Mouse (Mus musculus) neural tube, embryonic 10.5 days (tissue): ENCODE measurements at regions not wholly inside any gene's neighbourhood (a gene's known extent, or its start where the extent isn't known, plus 50 kb on each side); places are given as distances from the start of the nearest gene placed in this dataset.

Experiments used
- DNase-seq: peaks from one replicate; pipeline ENCODE4 v3.0.0-alpha.2; 2017; ENCODE audit warnings: low spot score; ENCODE audit errors: extremely low spot score

DNA sequence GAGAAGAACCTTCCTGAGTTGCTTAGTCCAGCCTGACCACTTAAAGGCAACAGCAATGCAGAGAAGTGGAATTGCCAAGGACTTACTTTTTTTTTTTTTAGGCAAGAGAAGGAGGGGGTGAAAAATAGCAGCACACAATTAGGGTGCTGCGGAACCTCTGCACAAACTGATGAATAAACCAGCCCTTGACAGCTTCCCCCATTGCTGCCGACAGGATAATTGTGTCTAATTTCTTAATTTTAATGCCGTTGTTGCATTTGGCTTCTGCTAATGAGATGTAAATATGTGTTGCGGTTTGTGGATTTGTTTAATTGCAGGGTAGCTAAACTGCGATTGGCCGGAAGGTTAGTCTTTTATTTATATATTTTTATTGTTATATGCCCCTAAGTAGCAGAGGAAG lies 157.5 kb upstream of the B3gat1 start:
- DNase-seq: no peak

GRCm38 (mm10) chr9:26601979-26602378 lies 131.5 kb upstream of the B3gat1 start:
- no peak for DNase-seq

DNA sequence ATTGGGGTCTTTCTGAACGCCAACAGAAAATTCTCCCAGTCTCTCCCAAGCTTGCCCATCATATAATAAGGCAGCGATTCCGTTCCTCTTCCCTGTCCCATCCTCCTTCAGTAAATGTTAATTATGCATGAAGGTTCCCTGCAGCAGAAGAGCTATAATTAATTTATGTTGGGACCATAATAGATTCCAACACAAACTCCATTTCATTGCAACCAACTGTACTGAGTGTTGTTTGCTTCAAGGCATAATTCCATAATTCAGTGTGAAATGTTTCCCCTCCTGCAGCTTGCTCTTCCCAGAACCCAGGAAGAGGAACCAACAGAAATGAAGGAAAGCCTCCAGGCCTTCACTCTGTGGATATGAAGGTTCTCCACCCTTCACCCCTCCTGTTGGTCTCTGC lies 129.0 kb upstream of the B3gat1 start:
- DNase-seq: no peak

DNA sequence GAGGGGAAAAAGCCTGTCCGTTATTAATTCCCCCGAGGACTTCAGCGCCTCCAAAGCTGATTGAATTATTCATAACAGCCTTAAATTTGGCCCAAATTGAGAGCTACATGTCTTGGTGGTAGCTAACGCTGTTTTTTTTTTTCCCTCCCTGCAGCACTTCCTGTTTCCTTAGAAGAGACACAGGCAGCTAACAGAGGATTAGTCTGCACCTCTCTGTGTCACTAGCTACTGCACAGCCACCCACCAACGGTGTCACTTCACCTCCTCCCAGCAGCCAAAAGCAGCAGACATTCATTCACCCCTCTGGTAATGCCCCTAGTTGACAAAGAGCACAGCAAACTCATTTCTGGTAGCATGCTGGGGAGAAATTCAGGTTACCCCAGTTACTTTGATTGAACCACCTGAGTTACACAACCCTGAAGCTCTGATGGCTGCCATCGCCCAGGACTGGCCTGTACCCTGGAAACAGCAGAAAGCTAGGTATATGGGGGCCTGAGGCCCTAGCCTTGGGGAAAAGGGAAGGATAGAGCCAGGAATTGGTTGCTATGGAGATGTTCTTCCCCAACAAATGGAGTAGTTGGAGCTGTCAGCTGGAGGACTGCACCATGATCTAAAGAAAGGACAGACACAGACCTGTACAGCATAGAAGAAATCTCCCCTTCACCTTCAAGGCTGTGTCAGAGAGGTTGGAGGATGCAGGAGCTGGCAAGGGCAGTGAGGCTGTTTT lies 121.7 kb upstream of the B3gat1 start:
- DNase-seq: no peak

DNA sequence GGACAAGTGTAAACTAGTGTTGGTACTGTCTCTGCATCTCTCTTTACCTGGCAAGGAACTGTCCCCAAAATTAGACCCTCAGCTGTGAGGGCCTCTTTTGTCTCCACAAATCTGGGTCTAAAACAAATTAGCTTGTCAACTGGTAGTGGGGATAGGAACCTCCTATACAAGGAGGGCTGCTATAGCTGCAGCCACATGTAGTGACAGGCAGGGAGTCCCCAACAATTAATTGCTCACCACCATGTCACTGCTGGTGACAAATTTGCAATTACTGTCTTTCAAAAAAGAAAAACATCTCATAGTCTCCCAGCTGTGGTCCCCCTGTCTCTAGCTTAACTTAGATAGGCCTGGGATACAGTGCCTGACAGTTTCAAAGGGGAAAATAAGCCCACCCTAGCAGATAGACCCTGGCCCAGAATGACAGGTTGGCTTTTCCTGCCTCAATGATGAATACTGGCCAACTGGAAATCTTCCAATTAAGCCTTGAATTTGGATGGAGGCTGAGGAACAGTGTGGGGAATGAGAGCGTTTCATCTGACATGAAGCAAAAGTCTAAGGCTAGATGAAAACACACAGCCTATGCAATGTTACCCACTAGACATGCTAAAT lies 110.6 kb upstream of the B3gat1 start:
- DNase-seq: no peak

DNA sequence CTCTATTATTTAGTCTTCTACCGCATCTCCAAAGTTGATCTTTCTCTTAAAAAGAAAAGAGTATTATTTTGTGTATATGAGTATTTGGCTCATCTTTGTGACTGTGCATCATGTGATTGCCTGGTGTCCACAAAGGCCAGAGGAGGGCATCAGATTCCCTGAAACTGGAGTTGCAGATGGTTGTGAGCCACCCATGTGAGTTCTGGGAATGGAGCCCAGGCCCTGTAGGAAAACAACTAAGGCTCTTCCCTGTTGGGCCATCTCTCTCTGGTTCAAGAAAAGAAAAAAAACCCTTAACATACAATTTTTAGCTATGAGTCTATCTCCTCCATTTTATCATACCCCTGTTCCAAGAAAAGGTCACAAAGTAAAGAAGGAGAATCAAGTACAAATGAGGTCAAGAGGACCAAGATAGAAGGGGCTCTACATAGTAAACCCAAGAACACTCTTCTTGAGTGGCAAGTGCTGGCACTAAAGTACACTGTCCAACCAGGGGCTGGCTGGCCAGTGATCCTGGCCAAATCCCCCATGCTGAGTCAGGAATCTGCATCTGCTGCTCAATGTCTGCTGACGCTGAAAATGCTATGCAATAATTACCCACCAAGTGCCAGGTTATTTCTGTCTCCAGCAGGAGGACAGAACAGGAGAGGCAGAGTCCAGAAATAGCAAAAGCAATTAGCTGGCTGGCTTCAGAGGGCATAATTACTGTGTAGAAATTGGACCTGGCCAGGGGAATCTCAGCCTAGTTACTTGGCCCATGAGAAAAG lies 108.2 kb upstream of the B3gat1 start:
- no peak for DNase-seq

DNA sequence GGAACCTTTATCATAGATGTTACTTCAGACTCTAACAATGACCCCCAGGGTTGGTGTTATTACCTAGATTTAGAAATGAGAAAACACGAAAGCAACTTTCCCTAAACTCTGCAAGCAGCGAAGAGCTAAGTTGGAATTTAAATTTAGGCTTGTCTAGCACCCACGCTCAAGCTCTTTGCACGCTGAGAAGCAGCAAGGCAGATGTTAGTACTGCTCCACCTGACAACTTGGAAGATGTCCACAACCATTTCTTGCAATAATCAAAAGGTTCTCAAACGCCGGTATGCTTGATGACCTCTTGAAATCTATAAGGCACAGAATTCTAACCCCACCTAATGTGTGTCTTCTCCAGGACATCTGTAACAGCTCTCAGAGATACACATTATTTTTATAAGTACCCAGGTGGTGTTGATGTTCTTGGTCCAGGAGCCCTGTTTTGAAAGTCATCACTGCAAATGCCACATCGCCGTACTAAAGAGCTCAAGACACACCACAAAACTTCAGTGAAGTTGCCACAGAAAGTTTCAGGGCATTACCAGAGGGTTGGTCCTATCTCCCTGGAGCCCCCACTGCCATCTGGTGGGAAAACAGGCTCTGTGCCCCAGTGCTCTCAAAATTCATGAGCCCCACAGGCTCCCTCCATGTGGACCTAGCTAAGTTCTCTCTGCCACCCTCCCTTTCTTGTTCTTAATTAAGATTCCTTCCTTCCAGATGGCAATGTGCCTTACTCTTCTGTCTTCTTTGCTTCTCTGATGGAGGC lies 100.5 kb upstream of the B3gat1 start:
- DNase-seq: no peak

DNA sequence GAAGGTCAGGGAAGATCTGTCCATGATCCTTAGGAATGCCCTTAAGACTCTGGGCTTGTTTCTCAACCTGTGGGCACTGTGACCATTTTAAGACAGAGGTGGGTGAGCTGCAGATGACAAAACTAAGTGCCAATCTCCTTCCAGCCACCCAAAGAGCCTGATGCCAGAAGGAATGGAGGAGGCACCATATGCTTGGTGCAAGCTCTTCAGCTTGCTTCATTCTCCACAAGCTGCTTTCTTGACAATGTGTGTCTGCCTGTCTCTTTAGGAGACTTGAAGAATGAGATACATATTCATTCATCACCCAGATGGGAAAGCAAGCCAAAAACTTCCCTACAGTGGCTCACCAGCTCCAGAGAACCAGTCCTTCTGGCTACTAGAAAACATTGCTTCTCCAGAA lies 98.3 kb upstream of the B3gat1 start:
- DNase-seq: no peak

GRCm38 (mm10) chr9:26638586-26638985 lies 94.9 kb upstream of the B3gat1 start:
- DNase-seq: no peak

- DNase-seq: no peak
Observed at GRCm38 (mm10) chr9:26642302-26642701, 91.2 kb upstream of the B3gat1 start.

DNA sequence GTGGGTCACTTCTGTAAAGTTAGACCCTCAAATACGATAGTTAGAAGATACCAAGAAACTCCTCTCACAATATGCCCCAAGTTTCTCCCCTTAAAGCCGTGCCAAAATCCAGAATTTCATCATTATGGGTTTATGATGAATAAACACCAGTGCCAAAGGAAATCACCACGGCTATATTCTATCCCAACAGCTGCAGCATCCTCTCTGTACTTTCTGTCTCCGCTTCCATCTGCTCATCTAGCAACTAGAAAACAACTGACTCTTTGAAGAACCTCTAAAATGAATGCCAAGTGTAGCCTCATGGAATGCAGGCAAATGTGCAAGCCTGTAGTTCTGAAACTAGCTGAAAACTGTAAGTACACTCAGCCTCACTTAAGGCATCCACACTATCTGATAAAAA lies 90.7 kb upstream of the B3gat1 start:
- no peak for DNase-seq

DNA sequence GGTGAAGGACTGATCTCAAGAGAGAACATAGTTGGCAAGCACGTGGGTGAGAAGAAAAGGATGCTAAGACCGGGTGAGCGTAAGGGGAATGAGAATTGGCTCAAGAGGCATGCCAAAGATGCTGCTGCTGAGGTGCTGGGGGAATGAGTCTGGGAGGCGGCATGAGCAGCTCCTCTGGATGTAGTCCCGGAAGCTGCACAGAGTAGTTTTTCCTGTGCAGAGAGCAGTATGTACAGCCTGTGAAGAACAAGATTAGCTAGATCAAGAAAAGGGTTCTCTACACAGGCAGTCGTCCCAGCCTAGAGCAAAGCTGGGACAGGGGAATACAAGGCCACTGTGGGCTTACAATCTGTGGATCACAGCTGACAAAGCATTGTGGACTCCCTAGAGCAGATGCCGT lies 84.0 kb upstream of the B3gat1 start:
- no peak for DNase-seq

GRCm38 (mm10) chr9:26652920-26653319 lies 80.6 kb upstream of the B3gat1 start:
- no peak for DNase-seq

GRCm38 (mm10) chr9:26659366-26659765 lies 74.2 kb upstream of the B3gat1 start:
- no peak for DNase-seq

DNA sequence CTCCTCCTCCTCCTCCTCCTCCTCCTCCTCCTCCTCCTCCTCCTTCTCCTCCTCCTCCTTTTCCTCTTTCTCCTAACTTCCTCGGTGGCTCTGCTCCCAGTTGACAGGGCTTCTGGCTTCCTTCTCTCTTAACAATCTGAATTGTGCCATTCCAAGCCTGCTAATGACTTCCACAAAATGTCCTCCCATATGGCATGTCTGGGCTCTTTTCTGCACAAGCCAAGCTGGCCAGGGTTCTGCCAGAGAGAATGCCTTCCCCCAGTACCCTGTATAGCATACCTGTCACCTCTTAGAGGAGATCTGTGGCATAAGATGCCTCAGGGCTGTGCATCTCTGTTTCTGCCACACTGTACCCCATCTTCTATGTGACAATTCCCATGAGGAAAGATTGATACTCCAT lies 70.0 kb upstream of the B3gat1 start:
- DNase-seq: no peak

- no peak for DNase-seq
Observed at GRCm38 (mm10) chr9:26667835-26668234, 65.7 kb upstream of the B3gat1 start.

- DNase-seq: no peak
Observed at GRCm38 (mm10) chr9:26674059-26674757, 59.3 kb upstream of the B3gat1 start.

DNA sequence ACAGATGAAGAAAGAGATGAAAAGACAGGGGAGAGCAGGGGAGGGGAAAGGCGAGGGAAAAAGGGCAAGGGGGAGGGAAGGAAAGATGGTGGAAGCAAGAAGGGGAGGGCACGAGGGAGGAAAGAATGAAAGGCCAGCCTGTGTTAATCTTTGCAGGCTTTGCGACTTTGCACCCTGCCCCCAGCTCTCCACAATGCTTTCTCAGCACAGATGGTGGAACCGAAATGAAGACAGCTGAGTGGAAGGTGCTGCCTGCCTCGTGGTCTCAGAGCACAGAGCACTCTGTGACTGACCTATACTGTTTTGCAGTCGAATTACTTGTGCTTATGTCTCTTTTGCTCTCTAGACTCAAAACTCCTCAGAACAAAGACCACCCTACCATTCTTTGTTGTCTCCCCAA lies 55.2 kb upstream of the B3gat1 start:
- DNase-seq: no peak

- DNase-seq: no peak
Observed at GRCm38 (mm10) chr9:26681516-26681915, 52.0 kb upstream of the B3gat1 start.
